Mouse (Mus musculus) liver, embryonic 15.5 days (tissue): Measurements from ENCODE around the gene Cdc42ep2. TPM values are rescaled to one million over a fixed set of nuclear protein-coding genes. Genes with fewer than 3 reads are reported as not detected.

ENCODE experiments used
- ATAC-seq: fragments of 200-750 bp; cut with Nextera tagmentation; 2 replicates; pipeline ENCODE4 v1.8.0; 2017; ENCODE audit warnings: moderate number of reproducible peaks, mild to moderate bottlenecking, moderate library complexity; ENCODE audit not compliant: insufficient read depth
- H3K27ac ChIP-seq: fragments of 300-500 bp; sonication (generic); replicated peaks from 2 replicates; pipeline ENCODE4 v1.5.1; 2015; ENCODE audit warnings: mild to moderate bottlenecking, inconsistent platforms
- H3K27me3 ChIP-seq: fragments of 300-500 bp; sonication (generic); 2 replicates; pipeline ENCODE4 v1.6.1; 2015; ENCODE audit warnings: mild to moderate bottlenecking, inconsistent platforms
- H3K36me3 ChIP-seq: fragments of 300-500 bp; sonication (generic); replicated peaks from 2 replicates; pipeline ENCODE4 v1.6.1; 2015; ENCODE audit warnings: moderate library complexity, mild to moderate bottlenecking, inconsistent platforms
- H3K4me1 ChIP-seq: fragments of 300-500 bp; sonication (generic); replicated peaks from 2 replicates; pipeline ENCODE4 v1.6.1; 2015; ENCODE audit warnings: inconsistent platforms
- H3K4me2 ChIP-seq: fragments of 300-500 bp; sonication (generic); 2 replicates; pipeline ENCODE4 v1.6.1; 2015; ENCODE audit warnings: moderate library complexity, mild to moderate bottlenecking, inconsistent platforms
- H3K4me3 ChIP-seq: fragments of 300-500 bp; sonication (generic); replicated peaks from 2 replicates; pipeline ENCODE4 v1.5.1; 2015; ENCODE audit warnings: mild to moderate bottlenecking, inconsistent platforms
- H3K9ac ChIP-seq: fragments of 300-500 bp; sonication (generic); 2 replicates; pipeline ENCODE4 v1.6.1; 2015; ENCODE audit warnings: moderate library complexity, mild to moderate bottlenecking, inconsistent platforms
- H3K9me3 ChIP-seq: fragments of 300-500 bp; sonication (generic); replicated peaks from 2 replicates; pipeline ENCODE4 v1.6.1; 2016; ENCODE audit warnings: inconsistent platforms
- WGBS: fragments of 180-500 bp; shearing (Covaris S2); methylation state at CpG from one replicate; pipeline ENCODE4 v1.1.7; 2015; ENCODE audit warnings: mixed read lengths; ENCODE audit not compliant: insufficient replicate concordance; 5-methylcytosine and 5-hydroxymethylcytosine counted together
- polyA plus RNA-seq: library from polyadenylated mRNA; unstranded; fragments of >200 nt; fragmentation: Nextera tagmentation; extraction: Ambion mirVana; gene quantifications from 2 replicates; pipeline ENCODE4 v1.2.1, GENCODE M21; 2015

Gene Cdc42ep2
- polyA plus RNA-seq, 1 experiment from 2014 or later = 2.9 TPM

- no peak for ATAC-seq
- Histone ChIP-seq H3K4me2 (peak overlapping the region; percentile 92), H3K9ac (peak overlapping the region; percentile 88), H3K4me3 (peak overlapping the region; percentile 87), H3K27ac (peak overlapping the region; percentile 78), H3K4me1 (peaks cover 80% of the 10 kb centered on the region), H3K27me3 (no peaks in the 10 kb centered on the region), H3K9me3 (no peaks in the 10 kb centered on the region), H3K36me3 (peaks cover 16% of the 10 kb centered on the region)
- WGBS = 6% methylated on average over 13 of the region's 13 CpGs
Observed at GRCm38 (mm10) chr19:5874391-5874968, 50.1 kb downstream of the Cdc42ep2 start.

- Histone ChIP-seq H3K36me3 (peaks cover 31% of the 10 kb centered on the region), H3K9ac (peak overlapping the region; percentile 3; the same call in 1 of the 2 replicates), H3K9me3 (no peaks in the 10 kb centered on the region), H3K27ac (0 out of 2 replicates have a peak overlapping the region, but pooled peaks have one; percentile 33), H3K27me3 (no peaks in the 10 kb centered on the region), H3K4me3 (0 out of 2 replicates have a peak overlapping the region, but pooled peaks have one; percentile 14), H3K4me1 (peaks cover 66% of the 10 kb centered on the region), H3K4me2 (peak overlapping the region; percentile 92)
- WGBS = 42% methylated on average over 19 of the region's 19 CpGs
- ATAC-seq = no peak
Observed at GRCm38 (mm10) chr19:5872931-5873556, 51.6 kb downstream of the Cdc42ep2 start.

- Histone ChIP-seq H3K27me3 (no peaks in the 10 kb centered on the region), H3K4me2 (peak overlapping the region; percentile 92), H3K4me1 (peaks cover 61% of the 10 kb centered on the region), H3K27ac (0 out of 2 replicates have a peak overlapping the region, but pooled peaks have one; percentile 33), H3K36me3 (peaks cover 32% of the 10 kb centered on the region), H3K9me3 (no peaks in the 10 kb centered on the region), H3K9ac (no peak overlapping the region), H3K4me3 (0 out of 2 replicates have a peak overlapping the region, but pooled peaks have one; percentile 14)
- WGBS = 49% methylated on average over 4 of the region's 4 CpGs
- ATAC-seq = no peak
Observed at GRCm38 (mm10) chr19:5872528-5872927, 52.1 kb downstream of the Cdc42ep2 start.

GRCm38 (mm10) chr19:5871683-5872082, 52.9 kb downstream of the Cdc42ep2 start:
- WGBS = 35% methylated on average over 6 of the region's 6 CpGs

GRCm38 (mm10) chr19:5871273-5871672, 53.3 kb downstream of the Cdc42ep2 start:
- Histone ChIP-seq H3K4me3 (no peak overlapping the region), H3K4me2 (peak overlapping the region; percentile 92), H3K9me3 (no peaks in the 10 kb centered on the region), H3K27ac (peak overlapping the region; percentile 48), H3K4me1 (peaks cover 54% of the 10 kb centered on the region), H3K9ac (no peak overlapping the region), H3K36me3 (peaks cover 38% of the 10 kb centered on the region), H3K27me3 (no peaks in the 10 kb centered on the region)
- ATAC-seq = 0 out of 2 replicates have a peak, but pooled peaks have one; percentile 14
- 23% methylated on average over 7 of the region's 7 CpGs for WGBS

More at GRCm38 (mm10) chr19:5871683-5872082, 52.9 kb downstream of the Cdc42ep2 start:
- Histone ChIP-seq H3K27ac (peak overlapping the region; percentile 48), H3K9ac (no peak overlapping the region), H3K4me1 (peaks cover 54% of the 10 kb centered on the region), H3K36me3 (peaks cover 38% of the 10 kb centered on the region), H3K9me3 (no peaks in the 10 kb centered on the region), H3K4me2 (peak overlapping the region; percentile 92), H3K4me3 (no peak overlapping the region), H3K27me3 (no peaks in the 10 kb centered on the region)
- ATAC-seq = no peak

GRCm38 (mm10) chr19:5868096-5868495, 56.5 kb downstream of the Cdc42ep2 start:
- Histone ChIP-seq H3K27ac (no peak overlapping the region), H3K27me3 (no peaks in the 10 kb centered on the region; the same call in 1 of the 2 replicates), H3K9ac (no peak overlapping the region), H3K4me1 (peaks cover 25% of the 10 kb centered on the region), H3K9me3 (no peaks in the 10 kb centered on the region), H3K36me3 (peaks cover 67% of the 10 kb centered on the region), H3K4me2 (no peak overlapping the region), H3K4me3 (no peak overlapping the region)
- WGBS = 68% methylated on average over 6 of the region's 6 CpGs
- no peak for ATAC-seq

Other genes with a start within 250 kb of the Cdc42ep2 start
- 16.8 and 18.4 TPM in 2 replicates for gene Map3k11, start 236.1 kb downstream of the Cdc42ep2 start, polyA plus RNA-seq
- gene Pcnx3, start 235.9 kb downstream of the Cdc42ep2 start, polyA plus RNA-seq = 9.2 and 12.1 TPM in 2 replicates
- 0.15 and 0.28 TPM in 2 replicates for gene Kcnk7, start 220.4 kb downstream of the Cdc42ep2 start, polyA plus RNA-seq
- gene Ehbp1l1, start 198.5 kb downstream of the Cdc42ep2 start, polyA plus RNA-seq = 110 and 121 TPM in 2 replicates
- gene Fam89b, start 195.2 kb downstream of the Cdc42ep2 start, polyA plus RNA-seq = 39.3 and 39.8 TPM in 2 replicates
- gene Ltbp3, start 183.9 kb downstream of the Cdc42ep2 start, polyA plus RNA-seq = 1.2 and 3.4 TPM in 2 replicates
- 21.1 and 24.4 TPM in 2 replicates for gene Scyl1, start 153.4 kb downstream of the Cdc42ep2 start, polyA plus RNA-seq
- 12.9 and 13.1 TPM in 2 replicates for gene Frmd8, start 49.5 kb downstream of the Cdc42ep2 start, polyA plus RNA-seq
- gene Slc25a45, start 47.0 kb downstream of the Cdc42ep2 start, polyA plus RNA-seq = 7.1 and 7.9 TPM in 2 replicates
- 2.8 and 2.9 TPM in 2 replicates for gene Tigd3, start 30.7 kb downstream of the Cdc42ep2 start, polyA plus RNA-seq
- gene Dpf2, start 11.8 kb downstream of the Cdc42ep2 start, polyA plus RNA-seq = 52.7 and 59.4 TPM in 2 replicates
- gene Pola2, start 39.4 kb upstream of the Cdc42ep2 start, polyA plus RNA-seq = 53.8 and 58.9 TPM in 2 replicates
- gene Slc22a20, start 61.3 kb upstream of the Cdc42ep2 start, polyA plus RNA-seq = 0.05 TPM in 1 of 2 replicates, not detected in the other
- 25.1 and 26.1 TPM in 2 replicates for gene Capn1, start 91.1 kb upstream of the Cdc42ep2 start, polyA plus RNA-seq
- gene Syvn1, start 121.8 kb upstream of the Cdc42ep2 start, polyA plus RNA-seq = 13.3 and 17.3 TPM in 2 replicates
- gene Mrpl49, start 133.0 kb upstream of the Cdc42ep2 start, polyA plus RNA-seq = 39.5 and 41.8 TPM in 2 replicates
- gene Fau, start 133.0 kb upstream of the Cdc42ep2 start, polyA plus RNA-seq = 401 and 446 TPM in 2 replicates
- gene Znhit2, start 136.4 kb upstream of the Cdc42ep2 start, polyA plus RNA-seq = 19.1 and 19.5 TPM in 2 replicates
- gene Tm7sf2, start 143.6 kb upstream of the Cdc42ep2 start, polyA plus RNA-seq = 49.1 and 50.2 TPM in 2 replicates
- 27.3 and 30.8 TPM in 2 replicates for gene Vps51, start 152.4 kb upstream of the Cdc42ep2 start, polyA plus RNA-seq
- not detected in 2 replicates for gene Tmem262, start 155.2 kb upstream of the Cdc42ep2 start, polyA plus RNA-seq
- gene Gm28374, start 157.4 kb upstream of the Cdc42ep2 start, polyA plus RNA-seq = 0.48 and 0.67 TPM in 2 replicates
- 19.7 and 24.4 TPM in 2 replicates for gene Zfpl1, start 160.1 kb upstream of the Cdc42ep2 start, polyA plus RNA-seq
- 34.5 and 35.4 TPM in 2 replicates for gene Cdca5, start 160.2 kb upstream of the Cdc42ep2 start, polyA plus RNA-seq
- gene AC131692.1, start 169.6 kb upstream of the Cdc42ep2 start, polyA plus RNA-seq = 0.23 and 0.25 TPM in 2 replicates
- gene Naaladl1, start 181.0 kb upstream of the Cdc42ep2 start, polyA plus RNA-seq = 3.5 and 3.7 TPM in 2 replicates
- gene Sac3d1, start 193.8 kb upstream of the Cdc42ep2 start, polyA plus RNA-seq = 23.2 and 24.0 TPM in 2 replicates
- 58.5 and 66.0 TPM in 2 replicates for gene Snx15, start 203.5 kb upstream of the Cdc42ep2 start, polyA plus RNA-seq
- 0.17 and 0.44 TPM in 2 replicates for gene Batf2, start 216.2 kb upstream of the Cdc42ep2 start, polyA plus RNA-seq
- gene Arl2, start 216.7 kb upstream of the Cdc42ep2 start, polyA plus RNA-seq = 26.0 and 28.8 TPM in 2 replicates